Mouse (Mus musculus) heart, postnatal 0 days (tissue): Measurements from ENCODE around the gene Dok5.

Source experiments
- CTCF ChIP-seq: IDR thresholded peaks from 2 replicates; pipeline ENCODE4 v1.5.1; 2016; ENCODE audit warnings: antibody characterized with exemption, control low read depth, low read depth
- EP300 ChIP-seq: IDR thresholded peaks from 2 replicates; pipeline ENCODE4 v1.6.1; 2016; ENCODE audit warnings: antibody characterized with exemption, low read depth

GRCm38 (mm10) chr2:170828757-170829156, 97.2 kb downstream of the Dok5 start:
- no peak for TF ChIP-seq CTCF
- TF ChIP-seq EP300, result no peak
